Mouse (Mus musculus) activated CD4-positive, CD25-positive, alpha-beta regulatory T cell, adult 4 months (primary cell): ENCODE measurements around the gene Il11ra1. TPM values are rescaled to one million over a fixed set of nuclear protein-coding genes. Genes with fewer than 3 reads are reported as not detected.
"Not testable (repeated sequence)": the region's sequence is repeated elsewhere in the genome, so short reads cannot be mapped to it uniquely, and the experiment has no call there.

Experiments
- ATAC-seq: one replicate; pipeline ENCODE4 v1.8.0; 2017
- polyA plus RNA-seq, 2 experiments: library from polyadenylated mRNA; unstranded; fragments of 100-300 nt; shearing (Covaris generic); gene quantifications; one replicate each; pipeline ENCODE4 v1.2.1; 2017

The Il11ra1 gene
- 1 to 10 TPM; 4.9 to 7.2 TPM for polyA plus RNA-seq

DNA sequence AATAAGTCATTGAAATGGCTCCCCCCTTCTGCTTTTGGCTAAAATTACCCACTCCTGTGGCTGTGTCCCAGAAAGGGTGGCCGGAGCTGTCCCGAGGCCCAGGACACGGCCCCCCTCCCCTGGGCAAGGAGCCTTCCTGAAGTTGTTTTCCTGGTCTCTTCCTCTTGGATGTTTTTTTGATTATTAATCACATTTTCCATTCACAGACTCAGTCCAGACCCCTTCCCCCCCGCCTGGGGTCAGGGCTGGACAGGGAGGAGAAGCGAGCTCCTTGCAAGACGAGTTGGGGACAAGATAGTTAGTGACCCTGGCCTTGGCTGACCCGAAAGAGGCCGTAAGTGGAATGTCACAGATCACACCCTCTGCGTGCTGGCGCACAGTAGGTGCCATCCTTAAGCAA is at the start of gene Il11ra1:
Gene Il11ra1 (plus strand): TSS at position 207 of the 400 bp plus-strand sequence.
- not testable (repeated sequence) for ATAC-seq

DNA sequence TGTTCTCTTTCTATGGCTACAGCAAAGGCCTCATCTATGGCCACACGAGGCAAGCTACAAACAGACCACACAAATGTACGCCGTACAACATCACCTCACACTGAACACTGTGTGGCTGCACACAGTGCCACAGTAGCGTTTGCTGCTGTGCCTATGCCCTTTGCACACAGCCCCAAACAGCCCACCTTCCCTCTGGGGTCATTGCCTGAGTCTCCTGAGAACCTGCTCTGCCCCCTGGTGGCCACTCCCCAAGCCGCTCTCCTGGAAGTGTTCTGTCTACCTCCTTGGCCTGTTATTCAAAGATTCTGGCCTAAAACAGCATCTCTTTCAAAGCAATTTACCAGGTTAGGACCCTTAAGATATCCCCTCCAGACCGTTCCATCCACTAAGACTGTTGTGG is 46.5 kb upstream of the Il11ra1 start:
- ATAC-seq = no peak

DNA sequence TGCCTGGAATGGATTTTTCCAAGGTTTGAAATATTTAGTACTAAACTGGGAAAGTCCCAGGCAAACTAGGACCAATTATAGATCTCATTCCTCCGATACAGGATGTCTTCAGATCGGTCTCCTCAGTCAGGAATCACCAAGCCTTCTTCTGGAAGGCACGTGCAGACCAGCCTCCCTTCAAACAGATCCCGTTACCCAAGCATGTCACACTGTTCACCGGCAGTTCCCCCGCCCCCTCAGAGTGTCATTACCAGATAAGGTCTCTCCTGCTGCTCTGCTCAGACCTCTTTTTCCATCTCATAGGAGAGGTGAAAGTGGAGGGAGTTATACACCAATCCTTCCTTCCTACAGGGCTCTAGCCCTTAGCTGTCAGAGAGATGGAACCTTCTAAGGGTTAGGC is 46.1 kb upstream of the Il11ra1 start:
- no peak for ATAC-seq

DNA sequence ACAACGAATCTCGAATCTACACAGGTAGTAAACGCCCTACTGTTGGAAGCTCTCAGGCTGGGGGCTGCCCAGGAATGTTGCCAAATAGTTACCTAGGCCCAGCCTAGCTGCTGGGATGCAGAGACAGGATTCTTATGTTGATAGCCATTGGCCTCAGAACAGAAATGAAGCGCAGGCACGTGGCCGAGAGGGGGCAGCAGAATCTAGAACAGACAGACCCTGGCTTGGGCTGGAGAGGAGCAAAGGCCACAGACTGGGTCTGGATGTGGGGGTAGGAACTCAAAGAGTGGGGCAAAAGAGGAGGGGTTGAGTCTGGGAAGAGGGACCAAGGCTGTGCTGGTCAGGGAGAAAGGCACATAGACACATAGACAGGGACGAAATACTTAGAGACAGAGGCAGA is 45.6 kb upstream of the Il11ra1 start:
- no peak for ATAC-seq

DNA sequence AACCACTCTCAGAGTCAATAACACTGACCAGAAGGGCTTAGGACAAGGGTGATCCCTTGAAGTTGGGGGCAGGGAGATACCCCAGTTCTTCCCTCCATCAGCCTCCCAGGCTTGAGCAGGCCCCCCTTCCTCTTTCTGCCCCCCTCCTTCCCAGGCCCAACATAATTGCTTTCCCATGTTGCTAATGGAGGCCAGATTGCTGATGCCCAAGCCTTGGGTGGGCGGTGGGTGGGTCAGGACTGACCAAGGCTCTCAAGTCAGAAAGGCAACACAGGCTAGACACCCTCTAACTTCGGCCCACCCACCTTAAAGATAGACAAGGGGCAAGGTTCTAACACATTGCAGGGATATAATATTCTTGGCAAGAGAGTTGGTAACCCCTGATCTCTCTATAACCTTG is 44.3 kb upstream of the Il11ra1 start:
- ATAC-seq = no peak

DNA sequence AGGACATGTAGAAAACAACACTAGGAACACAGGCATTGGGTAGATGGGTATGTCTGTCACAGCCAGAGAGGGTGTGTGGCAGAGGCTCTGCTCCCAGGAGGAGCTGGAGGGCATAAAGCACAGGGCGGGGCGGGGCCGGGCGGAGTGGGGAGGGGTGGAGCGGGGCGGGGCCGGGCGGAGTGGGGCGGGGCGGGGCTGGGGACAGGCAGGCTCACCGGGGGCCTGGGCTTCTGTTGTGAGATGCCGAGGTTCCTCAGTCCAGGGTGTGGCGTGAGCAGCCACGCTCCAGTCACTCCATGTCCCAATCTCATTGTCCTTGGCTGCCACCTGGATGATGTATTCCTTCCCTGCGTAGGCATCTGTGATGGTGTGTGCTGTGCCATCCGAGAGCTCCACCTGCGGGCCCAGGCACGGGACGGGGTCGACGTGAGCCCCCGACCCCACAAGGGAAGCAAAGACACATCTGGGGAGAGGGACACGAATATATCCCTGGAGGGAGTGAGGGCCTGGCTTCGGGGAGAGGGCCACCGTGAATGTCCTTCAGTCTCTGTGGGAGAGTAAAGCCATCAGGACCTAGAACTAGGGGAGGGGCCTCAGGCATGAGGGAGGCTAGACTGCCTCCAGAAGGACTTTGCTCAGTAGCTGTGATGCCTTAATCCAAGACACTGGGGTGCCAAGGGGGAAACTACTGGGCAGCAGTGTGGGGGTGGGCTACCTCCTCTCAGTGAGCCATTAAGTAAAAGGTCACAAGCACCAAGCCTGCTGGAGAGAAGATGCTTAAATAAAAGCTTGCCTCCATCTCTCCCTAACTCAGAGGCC is 41.0 kb upstream of the Il11ra1 start:
- ATAC-seq = no peak

DNA sequence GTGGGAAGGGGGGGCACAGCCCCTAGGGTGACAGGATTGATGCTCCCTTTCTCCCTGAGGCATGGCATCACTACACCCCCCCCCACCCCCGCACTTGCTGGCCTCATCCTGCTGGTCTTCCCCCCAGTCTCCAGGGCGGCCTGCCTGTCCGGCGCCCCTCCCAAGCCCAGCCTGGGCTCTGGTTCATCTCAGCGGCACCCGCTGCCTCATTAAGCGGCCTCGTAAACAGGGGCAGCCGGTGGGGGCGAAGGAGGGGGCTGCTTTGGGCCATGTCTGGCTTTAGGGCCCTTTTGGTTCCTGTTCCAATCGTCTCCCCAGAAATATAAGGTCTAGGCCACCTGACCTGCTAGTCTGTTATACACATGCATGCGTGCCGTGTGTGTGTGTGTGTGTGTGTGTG is 40.2 kb upstream of the Il11ra1 start:
- ATAC-seq = no peak

DNA sequence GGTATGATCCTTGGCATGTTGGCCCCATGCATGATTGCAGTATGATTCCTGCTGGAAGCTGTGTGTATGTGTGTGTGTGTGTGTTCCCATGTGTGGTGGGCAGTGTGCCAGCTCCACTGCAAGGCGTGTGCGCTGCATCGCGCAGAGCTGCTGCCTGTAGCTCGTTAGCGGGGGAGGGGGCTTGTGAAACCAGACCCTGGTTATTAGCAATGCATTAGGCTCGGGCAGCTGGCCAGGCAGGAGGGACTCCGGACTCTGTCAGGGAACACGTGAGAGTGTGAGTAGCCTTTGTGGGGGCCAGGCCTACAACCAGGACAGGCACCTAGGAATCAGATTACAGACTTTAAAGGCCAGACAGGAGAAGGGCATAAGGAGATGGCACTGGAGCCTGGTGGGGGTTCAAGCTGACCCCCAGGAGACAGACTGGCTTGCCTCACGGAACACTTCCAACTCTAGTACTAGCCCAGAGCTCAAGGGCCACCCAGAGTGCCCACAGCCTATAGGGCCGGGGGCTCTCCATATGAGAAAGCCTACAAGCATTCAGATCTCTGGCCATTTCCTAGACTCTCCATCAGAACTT is 38.8 kb upstream of the Il11ra1 start:
- ATAC-seq = no peak

DNA sequence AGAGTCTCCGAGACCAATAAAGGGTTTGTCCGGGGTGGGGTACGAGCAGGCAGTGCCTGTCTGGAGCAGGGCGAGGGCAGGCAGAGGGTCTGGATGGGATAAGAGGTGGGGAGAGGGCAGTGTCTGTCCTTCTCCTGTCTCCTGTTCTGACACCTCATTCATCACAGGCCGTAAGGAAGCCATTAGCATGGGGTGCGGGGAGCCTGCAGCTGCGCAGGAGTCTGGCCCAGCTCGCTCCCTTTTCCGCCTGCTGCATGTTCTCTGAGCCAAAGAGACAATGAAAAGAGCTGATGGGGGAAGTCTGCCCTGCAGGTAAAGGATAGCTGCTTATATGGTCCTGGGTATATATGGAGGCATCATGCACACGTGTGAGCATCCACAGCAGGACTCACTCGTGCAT is 37.1 kb upstream of the Il11ra1 start:
- ATAC-seq = no peak

DNA sequence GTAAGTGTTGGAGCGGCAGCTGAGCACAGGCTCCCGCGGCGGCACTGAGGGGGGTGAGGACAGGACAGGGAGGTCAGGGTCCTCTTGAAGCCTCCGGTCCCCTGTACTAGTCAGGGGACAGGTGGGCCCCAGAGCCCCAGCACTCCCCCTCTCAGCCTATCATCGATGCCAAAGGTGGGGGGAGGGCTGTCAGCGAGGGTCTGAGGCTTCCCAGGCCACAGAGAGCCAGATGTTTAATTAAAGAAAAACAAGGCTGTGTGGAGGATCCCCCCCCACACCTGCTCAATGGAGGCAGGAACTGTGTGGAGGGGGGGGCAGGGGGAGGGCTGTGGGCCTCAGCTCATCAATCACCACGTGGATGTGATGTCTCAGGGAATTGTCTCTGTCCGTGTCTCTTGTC is 36.2 kb upstream of the Il11ra1 start:
- no peak for ATAC-seq

DNA sequence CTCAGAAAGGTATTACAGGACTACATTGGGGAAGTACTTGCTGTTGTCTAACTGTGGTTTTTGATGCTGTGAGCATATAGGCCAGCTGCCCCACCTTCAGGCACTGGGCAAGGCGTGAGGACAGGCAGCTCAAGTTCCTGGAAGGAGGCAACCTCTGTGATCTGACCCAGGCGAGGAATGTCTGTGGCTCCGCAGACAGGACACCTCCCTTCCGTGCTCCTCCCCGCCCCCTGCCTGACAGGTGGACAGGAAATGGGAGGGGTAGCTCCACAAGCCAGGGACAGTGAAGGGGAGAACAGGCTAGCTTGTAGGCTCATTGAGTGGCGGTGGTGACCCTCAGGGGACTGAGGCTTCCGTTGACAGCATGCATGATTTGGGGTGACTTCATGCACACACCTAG is 35.3 kb upstream of the Il11ra1 start:
- ATAC-seq = no peak

DNA sequence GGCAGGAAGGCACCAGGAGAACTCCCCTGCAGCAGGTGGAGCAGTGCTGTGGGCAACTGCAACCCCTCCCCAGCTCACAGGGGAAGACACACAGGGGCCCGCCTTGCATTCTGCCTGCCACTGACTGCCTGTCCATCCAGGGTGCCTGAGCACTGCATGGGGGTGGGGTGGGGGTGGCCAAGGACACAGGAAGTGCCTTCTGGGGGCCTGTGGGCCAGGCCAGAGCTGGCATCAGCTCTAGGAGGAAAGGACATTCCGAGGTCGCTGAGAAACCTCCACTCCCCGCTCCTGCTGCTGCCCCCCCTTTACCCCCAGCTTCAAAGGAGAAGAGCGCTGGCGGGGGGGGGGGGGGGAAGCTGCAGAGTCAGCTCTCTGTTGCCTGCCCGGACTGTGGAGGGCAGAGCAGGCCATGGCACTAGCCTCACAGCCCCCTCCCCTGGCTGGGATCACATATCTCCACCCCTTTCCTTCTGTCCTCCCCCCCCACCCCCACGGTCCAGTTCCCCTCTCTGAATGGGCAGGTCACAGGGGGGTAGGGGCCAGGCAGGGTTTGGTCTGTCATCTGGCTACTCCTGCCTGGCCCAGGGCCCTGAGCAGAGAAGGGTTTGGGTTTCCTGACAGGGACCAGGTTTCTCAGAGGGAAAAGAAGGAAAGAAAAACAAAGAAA is 34.6 kb upstream of the Il11ra1 start:
- no peak for ATAC-seq

DNA sequence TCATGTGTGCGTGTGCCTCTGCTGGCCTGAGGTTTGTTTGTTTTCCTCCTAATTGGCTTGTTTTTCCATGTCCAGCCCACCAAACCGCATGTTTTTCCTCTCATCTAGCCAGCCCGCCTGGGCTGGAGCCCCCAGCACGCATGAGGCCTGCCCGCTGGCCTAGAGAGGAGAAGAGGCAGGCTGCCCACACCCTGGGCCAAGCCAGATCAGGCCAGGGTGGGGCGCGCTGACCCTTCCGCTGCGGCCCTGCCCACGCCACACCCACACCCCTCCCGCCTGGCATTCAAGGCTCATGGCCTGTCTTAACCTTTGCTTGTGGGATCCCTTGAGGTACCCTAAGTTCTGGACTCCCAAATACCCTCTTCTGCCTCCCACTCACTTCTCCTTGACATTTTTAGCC is 33.1 kb upstream of the Il11ra1 start:
- ATAC-seq = no peak

DNA sequence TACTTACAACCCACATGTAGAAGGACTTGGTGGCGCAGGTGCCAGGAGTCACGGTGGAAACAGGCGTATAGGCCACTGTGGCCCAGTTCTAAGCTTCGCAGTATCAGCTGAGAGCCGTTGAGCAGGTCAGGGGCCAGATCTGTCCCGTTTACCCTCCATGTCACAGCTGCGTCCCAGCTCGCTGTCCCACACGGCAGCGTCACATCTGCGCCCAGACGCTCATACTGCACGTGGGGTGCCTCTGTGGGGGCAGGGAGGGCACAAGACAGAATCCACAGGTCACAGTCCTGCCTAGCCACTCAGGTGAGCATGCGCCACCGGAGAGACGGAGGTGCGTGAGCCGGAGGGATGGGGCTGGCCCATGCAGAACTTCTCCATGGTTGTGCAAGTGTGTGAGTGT is 29.0 kb upstream of the Il11ra1 start:
- ATAC-seq = no peak

DNA sequence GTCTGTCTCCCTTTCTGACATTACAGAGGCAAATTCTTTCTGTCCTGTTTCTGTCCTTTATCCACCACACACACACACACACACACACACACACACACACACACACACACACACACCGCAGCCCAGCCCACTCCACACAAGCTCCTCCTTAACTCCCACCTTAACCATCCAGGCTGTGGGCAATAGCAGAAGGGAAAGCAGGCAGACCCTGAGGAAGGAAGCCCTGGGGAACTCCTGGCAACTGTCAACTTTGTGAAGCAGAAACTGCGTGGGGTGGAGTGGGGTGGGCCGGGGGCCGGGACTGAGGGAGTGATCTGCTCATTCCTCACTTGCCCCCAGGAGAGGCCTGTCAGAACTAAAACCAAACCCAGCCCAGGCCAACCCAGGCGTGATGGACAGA is 28.3 kb upstream of the Il11ra1 start:
- no peak for ATAC-seq

DNA sequence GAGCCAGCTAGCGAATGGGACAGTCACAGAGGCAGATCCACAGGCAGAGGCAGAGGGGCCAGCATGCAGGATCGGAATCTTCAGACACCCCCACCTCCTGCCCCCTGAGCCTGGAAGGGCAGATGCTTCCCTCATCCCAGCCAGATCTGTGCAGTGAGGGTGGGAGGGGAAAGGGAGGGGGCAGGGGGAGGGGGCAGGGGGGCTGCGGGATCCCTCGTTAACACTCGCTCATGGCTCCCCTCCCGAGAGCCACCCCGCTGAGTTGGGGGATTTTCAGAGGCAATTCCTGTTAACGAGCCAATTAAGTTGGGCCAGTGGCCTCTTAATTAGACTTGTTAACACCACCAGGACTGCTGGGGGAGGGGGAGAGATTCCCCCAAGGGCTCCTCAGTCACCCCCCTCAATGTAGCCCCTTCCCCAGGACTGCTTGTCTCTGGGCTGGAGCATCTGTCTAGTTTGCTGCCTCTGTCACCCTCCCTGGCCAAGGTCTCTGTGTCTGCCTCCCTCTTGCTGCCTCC is 27.8 kb upstream of the Il11ra1 start:
- no peak for ATAC-seq

DNA sequence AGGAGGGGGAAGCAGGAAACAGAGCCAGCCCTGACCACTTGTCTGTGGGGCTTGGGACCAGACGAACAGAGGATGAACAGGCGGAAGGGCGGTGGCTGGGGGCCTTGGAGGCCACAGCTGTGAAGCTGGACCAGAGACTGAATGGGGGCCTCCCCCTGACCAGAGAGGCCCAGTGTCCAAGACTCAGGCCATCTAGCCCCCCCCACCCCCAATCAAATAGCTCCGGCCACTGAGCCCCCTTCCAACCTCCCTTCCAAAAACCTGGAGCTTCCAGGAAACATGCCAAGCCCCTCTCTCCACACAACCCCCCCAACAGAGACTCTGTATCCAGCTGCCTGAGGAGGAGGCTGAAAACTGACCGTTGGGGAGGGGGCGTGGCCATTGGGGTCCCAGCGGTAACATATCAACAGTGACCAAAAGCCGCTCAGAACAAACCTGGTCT is 27.2 kb upstream of the Il11ra1 start:
- ATAC-seq = no peak

DNA sequence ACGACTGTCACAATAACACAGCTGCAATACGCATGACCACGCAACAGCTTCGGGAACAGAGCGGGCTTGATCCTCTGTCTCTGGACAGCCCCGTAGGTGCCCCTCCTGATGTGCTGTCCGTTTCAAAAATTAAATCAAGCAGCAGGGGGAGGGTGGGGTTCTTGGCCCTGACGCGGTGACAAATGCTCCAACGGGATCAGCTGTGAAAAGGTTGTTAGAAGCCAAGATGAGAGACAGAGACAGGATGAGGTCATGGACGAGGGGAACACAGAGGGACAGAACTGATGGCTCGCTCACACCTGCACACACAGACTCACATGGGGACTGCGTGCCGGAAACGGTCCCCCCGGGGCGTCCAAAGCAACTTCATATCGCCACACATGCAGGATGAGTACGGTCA is 26.6 kb upstream of the Il11ra1 start:
- ATAC-seq = no peak

DNA sequence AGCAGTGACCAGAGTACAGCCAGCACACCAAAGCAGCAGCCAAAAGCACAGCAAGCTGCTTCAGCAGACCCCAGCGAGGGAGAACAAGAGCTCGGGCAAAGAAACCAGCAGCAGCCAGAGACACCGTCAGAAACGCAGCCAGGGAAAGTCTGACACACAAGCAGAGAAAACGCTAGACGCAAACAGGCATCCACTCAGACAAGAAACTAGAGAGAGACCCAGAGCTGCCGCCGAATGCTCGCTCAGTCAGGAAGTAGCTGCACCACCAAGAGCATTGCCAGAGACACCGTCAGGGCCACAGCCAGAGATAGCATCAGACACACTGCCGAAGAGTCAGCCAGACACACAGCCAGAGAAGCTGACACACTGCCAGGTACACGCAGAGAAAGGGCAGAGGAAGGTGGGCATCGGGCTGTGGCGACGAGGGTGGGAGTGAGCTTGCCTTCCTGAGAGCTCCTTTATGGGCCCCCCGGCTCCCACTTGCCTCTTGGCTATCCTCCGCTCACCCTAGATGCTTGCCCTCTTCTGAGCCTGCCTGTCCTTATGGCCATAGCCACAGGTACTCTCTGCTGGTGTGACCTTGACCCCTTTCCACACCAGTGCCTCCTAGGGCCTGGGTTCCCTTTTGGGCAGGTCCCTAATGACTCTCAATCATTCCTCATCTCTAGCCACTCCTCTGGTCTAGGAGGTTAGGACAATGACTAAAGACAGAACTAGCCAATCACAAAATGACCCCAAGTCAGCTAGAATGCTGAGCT is 23.4 kb upstream of the Il11ra1 start:
- no peak for ATAC-seq

DNA sequence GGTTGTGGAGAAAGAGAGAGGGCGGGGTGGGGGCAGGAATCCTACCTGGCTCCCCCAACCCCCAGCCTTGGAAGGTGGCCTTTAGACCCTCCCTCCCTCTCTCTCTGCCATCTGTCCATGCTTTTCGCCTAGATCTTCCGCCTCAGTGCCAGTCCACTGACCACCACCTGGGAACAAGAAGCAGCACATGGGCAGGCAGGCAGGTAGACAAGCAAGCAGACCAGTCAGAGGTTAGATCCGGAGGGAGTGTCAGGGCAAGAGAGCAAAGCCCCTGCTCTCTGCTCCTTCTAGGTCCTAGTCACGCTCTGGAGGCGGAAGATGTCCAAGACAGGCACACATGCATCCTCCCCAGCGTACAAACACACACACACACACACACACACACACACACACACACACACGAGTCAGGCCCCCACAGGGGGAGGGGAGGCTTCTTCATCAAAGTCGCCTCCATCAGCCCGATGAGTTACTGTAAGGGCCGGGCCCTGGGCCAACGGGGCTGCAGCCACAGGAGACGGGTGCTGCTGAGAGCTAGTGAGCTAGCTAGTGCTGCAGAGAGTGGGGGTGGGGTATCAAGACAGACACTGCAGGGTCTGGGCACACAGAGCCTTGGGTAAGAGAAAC is 22.7 kb upstream of the Il11ra1 start:
- ATAC-seq = no peak

DNA sequence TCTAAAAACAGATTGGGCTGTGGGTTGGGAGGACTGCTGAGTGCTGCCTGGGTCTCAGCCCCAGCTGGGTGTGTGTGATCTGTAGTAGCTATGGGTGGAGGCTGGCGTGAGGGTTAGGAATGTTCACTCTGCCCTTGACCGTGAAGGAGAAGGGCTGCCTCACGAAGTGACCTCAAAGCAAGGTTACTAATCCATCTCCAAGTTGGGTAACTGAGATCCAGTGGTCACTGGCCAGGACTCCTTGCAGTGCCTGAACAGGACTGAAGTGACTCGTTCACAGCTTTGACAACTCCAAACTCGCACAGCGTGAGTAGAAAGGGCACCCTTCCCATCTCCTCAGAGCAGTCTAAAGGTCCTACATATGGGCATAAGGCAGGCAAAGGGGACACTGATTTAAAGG is 20.9 kb upstream of the Il11ra1 start:
- ATAC-seq = no peak

DNA sequence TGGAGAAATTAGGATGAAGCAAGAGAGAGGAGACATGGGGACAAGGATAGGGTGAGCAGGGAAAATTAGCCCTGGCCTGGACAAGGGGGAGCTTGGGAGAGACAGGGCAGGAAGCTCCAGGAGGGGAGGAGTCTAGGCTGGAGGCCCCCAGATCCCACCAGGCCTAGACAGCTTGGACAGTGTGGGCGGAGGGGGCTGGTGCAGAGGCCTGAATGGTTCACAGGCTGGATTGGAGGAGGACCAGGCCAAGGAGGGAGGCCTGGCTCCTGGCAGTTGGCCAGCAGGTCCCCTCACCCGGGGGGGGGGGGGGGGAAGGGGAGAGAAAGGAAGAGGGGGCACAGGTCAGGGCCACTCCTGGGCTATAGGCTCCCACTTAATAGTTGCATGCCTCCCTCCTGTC is 20.5 kb upstream of the Il11ra1 start:
- ATAC-seq = no peak

DNA sequence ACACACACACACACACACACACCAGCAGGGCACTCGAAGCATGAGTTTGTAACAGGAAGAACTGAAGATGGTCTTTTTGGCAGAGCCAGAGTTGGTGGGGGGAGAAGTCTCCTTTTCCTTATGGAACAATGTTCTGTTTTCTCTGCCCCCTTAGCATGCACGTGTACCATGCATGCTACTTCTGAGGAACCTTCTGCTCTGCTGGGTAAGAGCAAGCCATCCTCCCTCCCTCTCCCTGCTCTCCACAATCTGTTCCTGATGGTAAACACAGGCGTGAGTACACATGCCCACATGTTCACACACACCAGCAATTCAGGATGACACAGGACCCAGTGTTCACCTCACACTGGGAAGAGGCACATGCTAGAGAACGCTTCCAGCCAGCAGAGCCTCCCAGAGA is 18.6 kb upstream of the Il11ra1 start:
- ATAC-seq = no peak
